Mouse (Mus musculus) forebrain, embryonic 11.5 days (tissue): ENCODE data around the gene Tubd1. TPM values are rescaled to one million over a fixed set of nuclear protein-coding genes. Genes with fewer than 3 reads are reported as not detected.

Experiments used
- ATAC-seq: fragments of 200-750 bp; cut with Nextera tagmentation; replicated peaks from 2 replicates; pipeline ENCODE4 v1.8.0; 2017; ENCODE audit warnings: moderate TSS enrichment; ENCODE audit not compliant: low FRiP score
- DNase-seq: peaks from one replicate; pipeline ENCODE4 v3.0.0-alpha.2; 2017; ENCODE audit warnings: low spot score
- H3K27ac ChIP-seq: fragments of 300-500 bp; sonication (generic); 2 replicates; pipeline ENCODE4 v1.5.1; 2014; ENCODE audit warnings: low read depth, low read length
- H3K27me3 ChIP-seq: fragments of 300-500 bp; sonication (generic); 2 replicates; pipeline ENCODE4 v1.6.1; 2014; ENCODE audit warnings: mild to moderate bottlenecking, low read length, mixed read lengths; ENCODE audit not compliant: control insufficient read depth, insufficient read depth
- H3K36me3 ChIP-seq: fragments of 300-500 bp; sonication (generic); 2 replicates; pipeline ENCODE4 v1.6.1; 2014; ENCODE audit warnings: mild to moderate bottlenecking, low read length, moderate library complexity, mixed read lengths; ENCODE audit not compliant: control insufficient read depth, insufficient read depth
- H3K4me1 ChIP-seq: fragments of 300-500 bp; sonication (generic); replicated peaks from 2 replicates; pipeline ENCODE4 v1.6.1; 2014; ENCODE audit warnings: low read length, mixed read lengths; ENCODE audit not compliant: control insufficient read depth, insufficient read depth
- H3K4me2 ChIP-seq: fragments of 300-500 bp; sonication (generic); 2 replicates; pipeline ENCODE4 v1.6.1; 2014; ENCODE audit warnings: low read depth, mild to moderate bottlenecking, low read length, moderate library complexity, mixed read lengths; ENCODE audit not compliant: severe bottlenecking
- H3K4me3 ChIP-seq: fragments of 300-500 bp; sonication (generic); 2 replicates; pipeline ENCODE4 v1.5.1; 2014; ENCODE audit warnings: low read depth, low read length
- H3K9ac ChIP-seq: fragments of 300-500 bp; sonication (generic); 2 replicates; pipeline ENCODE4 v1.6.1; 2014; ENCODE audit warnings: low read length
- H3K9me3 ChIP-seq: fragments of 300-500 bp; sonication (generic); 2 replicates; pipeline ENCODE4 v1.6.1; 2016; ENCODE audit warnings: low read length, mixed read lengths; ENCODE audit not compliant: control insufficient read depth
- WGBS: fragments of 180-500 bp; shearing (Covaris S2); extraction: QIAGEN DNeasy Blood & Tissue Kit; methylation state at CpG from one replicate; pipeline ENCODE4 v1.1.7; 2014; 5-methylcytosine and 5-hydroxymethylcytosine counted together
- polyA plus RNA-seq: library from polyadenylated mRNA; unstranded; fragments of >200 nt; fragmentation: Nextera tagmentation; extraction: Ambion mirVana; gene quantifications from 2 replicates; pipeline ENCODE4 v1.2.1, GENCODE M21; 2014

Tubd1 gene
- polyA plus RNA-seq, 1 experiment from 2014 or later, result 13.9 TPM

- Histone ChIP-seq H3K9me3 (no peaks in the 10 kb centered on the region), H3K4me3 (no peak overlapping the region), H3K4me2 (no peak overlapping the region), H3K9ac (no peak overlapping the region), H3K36me3 (no peaks in the 10 kb centered on the region), H3K27me3 (no peaks in the 10 kb centered on the region), H3K27ac (no peak overlapping the region), H3K4me1 (no peaks in the 10 kb centered on the region)
- 90% methylated on average over 7 of the region's 7 CpGs for WGBS
- ATAC-seq (no peak), DNase-seq (no peak)
These were observed 51.6 kb downstream of the Tubd1 start for GRCm38 (mm10) chr11:86596187-86596960.

- no peak overlapping the region for H3K9ac ChIP-seq
- WGBS, result 95% methylated on average over 3 of the region's 3 CpGs
- no peaks in the 10 kb centered on the region for H3K27me3 ChIP-seq
- H3K27ac ChIP-seq, result no peak overlapping the region
- ATAC-seq, result no peak
- no peak overlapping the region for H3K4me3 ChIP-seq
- H3K4me2 ChIP-seq, result no peak overlapping the region
- DNase-seq, result no peak
- no peaks in the 10 kb centered on the region for H3K4me1 ChIP-seq
- H3K36me3 ChIP-seq, result no peaks in the 10 kb centered on the region
- H3K9me3 ChIP-seq, result no peaks in the 10 kb centered on the region
These were observed 52.2 kb downstream of the Tubd1 start for GRCm38 (mm10) chr11:86596976-86597375.

GRCm38 (mm10) chr11:86598154-86598553 is 53.4 kb downstream of the Tubd1 start:
- DNase-seq, result no peak
- no peak for ATAC-seq
- H3K4me2 ChIP-seq, result no peak overlapping the region
- no peaks in the 10 kb centered on the region for H3K27me3 ChIP-seq
- 93% methylated on average over 5 of the region's 5 CpGs for WGBS
- H3K9me3 ChIP-seq, result no peaks in the 10 kb centered on the region
- H3K4me3 ChIP-seq, result no peak overlapping the region
- no peak overlapping the region for H3K27ac ChIP-seq
- no peak overlapping the region for H3K9ac ChIP-seq
- H3K4me1 ChIP-seq, result no peaks in the 10 kb centered on the region
- H3K36me3 ChIP-seq, result no peaks in the 10 kb centered on the region

- Histone ChIP-seq H3K27me3 (no peaks in the 10 kb centered on the region), H3K4me2 (no peak overlapping the region), H3K9me3 (no peaks in the 10 kb centered on the region), H3K9ac (no peak overlapping the region), H3K27ac (no peak overlapping the region), H3K4me3 (no peak overlapping the region), H3K36me3 (no peaks in the 10 kb centered on the region), H3K4me1 (no peaks in the 10 kb centered on the region)
- DNase-seq (no peak), ATAC-seq (no peak)
- WGBS, result 88% methylated on average over 1 of the region's 1 CpGs
These were observed 53.8 kb downstream of the Tubd1 start for GRCm38 (mm10) chr11:86598572-86598971.

GRCm38 (mm10) chr11:86599378-86600208 is 54.8 kb downstream of the Tubd1 start:
- WGBS, result 78% methylated on average over 4 of the region's 4 CpGs
- ATAC-seq (no peak), DNase-seq (no peak)
- Histone ChIP-seq H3K27ac (no peak overlapping the region), H3K4me2 (no peak overlapping the region), H3K4me1 (no peaks in the 10 kb centered on the region), H3K4me3 (no peak overlapping the region), H3K27me3 (no peaks in the 10 kb centered on the region), H3K9me3 (no peaks in the 10 kb centered on the region), H3K9ac (no peak overlapping the region), H3K36me3 (no peaks in the 10 kb centered on the region)

- WGBS, result 92% methylated on average over 7 of the region's 7 CpGs
- Histone ChIP-seq H3K9me3 (no peaks in the 10 kb centered on the region), H3K27ac (no peak overlapping the region), H3K4me2 (no peak overlapping the region), H3K27me3 (no peaks in the 10 kb centered on the region), H3K9ac (no peak overlapping the region), H3K36me3 (no peaks in the 10 kb centered on the region), H3K4me1 (no peaks in the 10 kb centered on the region), H3K4me3 (no peak overlapping the region)
- ATAC-seq, result no peak
- no peak for DNase-seq
These were observed 55.4 kb downstream of the Tubd1 start for GRCm38 (mm10) chr11:86600209-86600557.

- Histone ChIP-seq H3K4me1 (no peaks in the 10 kb centered on the region), H3K27me3 (no peaks in the 10 kb centered on the region), H3K4me2 (no peak overlapping the region), H3K9ac (no peak overlapping the region), H3K4me3 (no peak overlapping the region), H3K27ac (no peak overlapping the region), H3K9me3 (no peaks in the 10 kb centered on the region), H3K36me3 (no peaks in the 10 kb centered on the region; the same call in 1 of the 2 replicates)
- ATAC-seq (no peak), DNase-seq (no peak)
- WGBS, result 61% methylated on average over 3 of the region's 3 CpGs
These were observed 57.3 kb downstream of the Tubd1 start for GRCm38 (mm10) chr11:86602116-86602515.

GRCm38 (mm10) chr11:86603719-86604118 is 58.9 kb downstream of the Tubd1 start:
- ATAC-seq, result no peak
- Histone ChIP-seq H3K4me3 (no peak overlapping the region), H3K36me3 (no peaks in the 10 kb centered on the region; the same call in 1 of the 2 replicates), H3K27me3 (no peaks in the 10 kb centered on the region), H3K27ac (no peak overlapping the region), H3K4me2 (no peak overlapping the region), H3K9me3 (no peaks in the 10 kb centered on the region), H3K9ac (no peak overlapping the region), H3K4me1 (no peaks in the 10 kb centered on the region)
- WGBS, result 89% methylated on average over 1 of the region's 1 CpGs
- no peak for DNase-seq
